Mouse (Mus musculus) heart, embryonic 10.5 days (tissue): ENCODE measurements around the gene Mpst. TPM values are rescaled to one million over a fixed set of nuclear protein-coding genes. Genes with fewer than 3 reads are reported as not detected.

Source experiments
- DNase-seq: peaks from one replicate; pipeline ENCODE4 v3.0.0-alpha.2; 2017; ENCODE audit warnings: low spot score
- H3K27ac ChIP-seq: fragments of 300-500 bp; sonication (generic); 2 replicates; pipeline ENCODE4 v1.5.1; 2016; ENCODE audit warnings: mild to moderate bottlenecking
- H3K27me3 ChIP-seq: fragments of 300-500 bp; sonication (generic); 2 replicates; pipeline ENCODE4 v1.6.1; 2016; ENCODE audit warnings: mild to moderate bottlenecking; ENCODE audit not compliant: poor library complexity, insufficient read depth, severe bottlenecking
- H3K36me3 ChIP-seq: fragments of 300-500 bp; sonication (generic); 2 replicates; pipeline ENCODE4 v1.6.1; 2016; ENCODE audit warnings: mild to moderate bottlenecking, moderate library complexity
- H3K4me1 ChIP-seq: fragments of 300-500 bp; sonication (generic); 2 replicates; pipeline ENCODE4 v1.6.1; 2016; ENCODE audit warnings: mild to moderate bottlenecking
- H3K4me3 ChIP-seq: fragments of 300-500 bp; sonication (generic); 2 replicates; pipeline ENCODE4 v1.5.1; 2016; ENCODE audit warnings: mild to moderate bottlenecking, moderate library complexity
- H3K9me3 ChIP-seq: fragments of 300-500 bp; sonication (generic); 2 replicates; pipeline ENCODE4 v1.6.1; 2016; ENCODE audit warnings: mild to moderate bottlenecking, moderate library complexity
- WGBS: fragments of 180-500 bp; shearing (Covaris S2); methylation state at CpG from one replicate; pipeline ENCODE4 v1.1.7; 2016; 5-methylcytosine and 5-hydroxymethylcytosine counted together
- polyA plus RNA-seq: library from polyadenylated mRNA; unstranded; fragments of >200 nt; fragmentation: Nextera tagmentation; extraction: Ambion mirVana; gene quantifications from 2 replicates; pipeline ENCODE4 v1.2.1, GENCODE M21; 2016

Mpst gene
- polyA plus RNA-seq, 1 experiment from 2014 or later = 1.4 TPM

DNA sequence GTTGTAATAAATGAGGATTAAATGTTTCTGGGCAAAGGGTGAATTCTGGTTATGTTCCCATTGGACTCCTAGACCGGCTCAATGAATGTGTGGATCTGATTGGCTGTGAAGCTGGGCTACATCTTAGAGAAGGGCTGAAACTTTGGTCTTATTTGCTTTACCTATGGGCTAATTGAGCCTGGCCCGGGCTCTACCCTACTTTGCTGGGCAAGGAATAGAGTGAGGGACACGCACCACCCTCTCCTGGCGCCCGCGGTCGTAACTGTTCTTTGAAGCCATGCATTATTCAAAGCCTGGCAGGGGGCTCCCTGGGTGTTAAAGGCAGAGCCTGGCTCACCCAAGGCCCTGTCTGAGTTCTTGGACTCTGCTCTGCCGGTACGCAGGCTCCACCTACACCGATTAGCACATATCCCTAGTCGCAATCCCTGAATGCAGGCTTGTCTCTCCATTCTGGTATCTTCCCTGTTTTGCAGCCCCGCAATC lies 3.4 kb downstream of the Mpst start:
- DNase-seq = no peak
- Histone ChIP-seq H3K27me3 (peaks cover 58% of the 10 kb centered on the region), H3K4me3 (peak overlapping the region; percentile 57), H3K36me3 (no peaks in the 10 kb centered on the region), H3K9me3 (no peaks in the 10 kb centered on the region), H3K27ac (peak overlapping the region; percentile 42; the same call in 1 of the 2 replicates), H3K4me1 (peaks cover 52% of the 10 kb centered on the region)
- 10% methylated on average over 12 of the region's 12 CpGs for WGBS

DNA sequence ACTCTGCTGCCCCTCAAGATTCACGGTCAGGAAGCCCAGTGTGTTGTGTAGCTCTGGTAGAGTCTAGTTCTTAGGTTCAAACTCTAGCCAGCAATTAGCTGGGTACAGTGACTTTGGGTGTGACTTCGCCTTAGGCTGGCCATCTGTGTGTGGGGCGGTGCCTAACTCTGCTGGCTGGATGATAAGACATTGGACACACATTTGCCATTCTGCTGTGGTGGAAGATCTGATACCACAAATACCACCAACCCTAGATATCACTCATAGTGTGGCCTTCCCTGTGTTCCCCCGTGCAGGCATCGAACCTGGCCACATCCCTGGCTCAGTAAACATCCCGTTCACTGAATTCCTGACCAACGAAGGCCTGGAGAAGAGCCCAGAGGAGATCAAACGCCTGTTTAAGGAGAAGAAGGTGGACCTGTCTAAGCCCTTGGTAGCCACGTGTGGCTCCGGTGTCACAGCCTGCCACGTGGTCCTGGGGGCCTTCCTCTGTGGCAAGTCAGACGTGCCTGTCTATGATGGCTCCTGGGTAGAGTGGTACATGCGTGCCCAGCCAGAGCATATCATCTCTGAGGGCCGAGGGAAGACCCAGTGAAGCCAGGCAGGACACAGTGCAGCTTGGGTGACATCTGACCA lies 7.0 kb downstream of the Mpst start:
- peaks cover 33% of the 10 kb centered on the region for H3K4me1 ChIP-seq
- no peaks in the 10 kb centered on the region for H3K9me3 ChIP-seq
- peaks cover 45% of the 10 kb centered on the region for H3K27me3 ChIP-seq
- H3K36me3 ChIP-seq = no peaks in the 10 kb centered on the region
- WGBS = 77% methylated on average over 14 of the region's 14 CpGs
- peak; percentile 89 for DNase-seq
- H3K27ac ChIP-seq = peak overlapping the region; percentile 69; the same call in 1 of the 2 replicates
- H3K4me3 ChIP-seq = no peak overlapping the region

DNA sequence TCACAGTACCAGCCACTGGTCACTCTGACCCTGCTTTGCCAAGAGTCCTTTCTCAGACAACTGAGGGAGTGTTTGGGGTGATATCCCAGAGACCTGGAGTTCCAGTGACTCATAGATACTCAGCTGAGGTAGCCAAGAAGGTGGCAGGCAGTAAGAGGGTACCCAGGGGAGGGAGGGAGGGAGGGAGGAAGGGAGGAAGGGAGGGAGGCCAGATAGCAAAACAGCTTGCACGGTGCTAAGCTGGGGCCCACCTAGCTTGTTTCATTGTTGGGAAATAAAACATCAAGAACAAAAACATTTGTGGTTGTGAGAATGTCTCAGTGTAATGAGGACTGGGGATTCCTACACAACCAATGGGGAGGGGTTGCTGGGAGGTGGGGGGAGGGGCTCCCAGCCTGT lies 7.5 kb downstream of the Mpst start:
- Histone ChIP-seq H3K36me3 (no peaks in the 10 kb centered on the region), H3K9me3 (no peaks in the 10 kb centered on the region), H3K27ac (peak overlapping the region; percentile 69; the same call in 1 of the 2 replicates), H3K27me3 (peaks cover 39% of the 10 kb centered on the region), H3K4me3 (no peak overlapping the region), H3K4me1 (peaks cover 33% of the 10 kb centered on the region)
- no peak for DNase-seq
- WGBS = 57% methylated on average over 1 of the region's 1 CpGs

DNA sequence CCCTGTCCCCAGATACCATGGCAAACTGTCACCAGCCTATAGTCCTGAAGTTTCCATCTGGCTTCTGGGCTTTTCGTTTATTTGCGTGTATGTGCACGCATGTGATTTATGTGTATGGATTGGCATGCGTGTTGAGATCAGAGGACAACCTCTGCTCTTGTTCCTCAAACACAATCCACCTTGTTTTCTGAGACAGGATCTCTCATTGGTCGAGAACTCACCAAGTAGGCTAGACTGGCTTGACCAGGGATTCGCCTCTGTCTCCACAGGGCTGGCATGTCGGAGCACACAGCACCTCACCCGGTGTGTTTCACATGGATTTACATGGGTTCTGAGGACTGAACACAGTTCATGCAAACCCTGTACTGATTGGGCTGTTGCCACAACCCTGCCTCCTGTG lies 7.9 kb downstream of the Mpst start:
- DNase-seq = no peak
- Histone ChIP-seq H3K36me3 (no peaks in the 10 kb centered on the region), H3K4me1 (peaks cover 33% of the 10 kb centered on the region), H3K9me3 (no peaks in the 10 kb centered on the region), H3K27ac (peak overlapping the region; percentile 69; the same call in 1 of the 2 replicates), H3K4me3 (no peak overlapping the region), H3K27me3 (peaks cover 35% of the 10 kb centered on the region)
- 83% methylated on average over 8 of the region's 8 CpGs for whole genome bisulfite sequencing

DNA sequence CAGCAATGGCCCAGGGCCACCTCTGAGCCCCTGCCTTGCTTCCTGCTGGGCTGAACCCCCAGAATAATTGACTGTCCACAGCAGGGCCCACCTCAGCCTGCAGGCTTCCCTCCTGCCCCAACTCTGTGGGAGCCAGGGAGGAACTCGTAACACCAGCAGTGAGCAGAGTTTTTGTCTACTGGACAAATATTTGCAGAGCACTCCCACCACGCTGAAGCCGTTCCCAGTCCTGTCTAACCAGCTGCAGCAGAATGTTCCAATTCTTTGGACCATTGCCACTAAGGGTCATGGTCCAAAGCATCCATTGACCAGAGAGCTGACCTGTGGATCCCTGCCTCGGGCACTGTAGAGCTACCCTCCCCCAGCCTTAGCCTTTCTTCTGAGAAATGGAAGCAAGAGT lies 10.7 kb downstream of the Mpst start:
- Histone ChIP-seq H3K36me3 (no peaks in the 10 kb centered on the region), H3K27me3 (peaks cover 15% of the 10 kb centered on the region), H3K9me3 (no peaks in the 10 kb centered on the region), H3K4me1 (peaks cover 21% of the 10 kb centered on the region), H3K27ac (peak overlapping the region; percentile 23), H3K4me3 (no peak overlapping the region)
- 52% methylated on average over 4 of the region's 4 CpGs for WGBS
- DNase-seq = no peak

DNA sequence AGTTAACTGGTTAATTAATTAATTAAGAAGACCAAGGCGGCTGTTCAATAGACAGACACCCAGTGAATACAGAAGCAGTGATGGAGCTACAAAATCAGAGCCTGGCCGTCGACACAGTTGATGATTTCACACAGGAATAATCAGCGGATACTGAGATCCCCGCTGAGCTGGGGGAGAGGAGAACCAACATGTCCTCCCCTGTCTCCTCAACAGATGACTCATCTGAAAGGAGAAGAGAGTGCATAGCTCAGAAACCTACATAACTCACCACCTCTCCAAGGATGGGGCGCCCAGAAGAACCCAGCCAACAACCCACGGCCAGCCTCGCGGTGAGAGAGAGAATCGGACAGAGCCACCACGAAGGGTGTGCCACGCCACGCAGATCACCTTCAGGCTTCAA lies 14.2 kb downstream of the Mpst start:
- DNase-seq = no peak
- no peaks in the 10 kb centered on the region for H3K36me3 ChIP-seq
- no peak overlapping the region for H3K27ac ChIP-seq
- H3K27me3 ChIP-seq = peaks cover 32% of the 10 kb centered on the region
- no peak overlapping the region for H3K4me3 ChIP-seq
- H3K4me1 ChIP-seq = peaks cover 12% of the 10 kb centered on the region
- 77% methylated on average over 13 of the region's 13 CpGs for WGBS
- H3K9me3 ChIP-seq = no peaks in the 10 kb centered on the region

DNA sequence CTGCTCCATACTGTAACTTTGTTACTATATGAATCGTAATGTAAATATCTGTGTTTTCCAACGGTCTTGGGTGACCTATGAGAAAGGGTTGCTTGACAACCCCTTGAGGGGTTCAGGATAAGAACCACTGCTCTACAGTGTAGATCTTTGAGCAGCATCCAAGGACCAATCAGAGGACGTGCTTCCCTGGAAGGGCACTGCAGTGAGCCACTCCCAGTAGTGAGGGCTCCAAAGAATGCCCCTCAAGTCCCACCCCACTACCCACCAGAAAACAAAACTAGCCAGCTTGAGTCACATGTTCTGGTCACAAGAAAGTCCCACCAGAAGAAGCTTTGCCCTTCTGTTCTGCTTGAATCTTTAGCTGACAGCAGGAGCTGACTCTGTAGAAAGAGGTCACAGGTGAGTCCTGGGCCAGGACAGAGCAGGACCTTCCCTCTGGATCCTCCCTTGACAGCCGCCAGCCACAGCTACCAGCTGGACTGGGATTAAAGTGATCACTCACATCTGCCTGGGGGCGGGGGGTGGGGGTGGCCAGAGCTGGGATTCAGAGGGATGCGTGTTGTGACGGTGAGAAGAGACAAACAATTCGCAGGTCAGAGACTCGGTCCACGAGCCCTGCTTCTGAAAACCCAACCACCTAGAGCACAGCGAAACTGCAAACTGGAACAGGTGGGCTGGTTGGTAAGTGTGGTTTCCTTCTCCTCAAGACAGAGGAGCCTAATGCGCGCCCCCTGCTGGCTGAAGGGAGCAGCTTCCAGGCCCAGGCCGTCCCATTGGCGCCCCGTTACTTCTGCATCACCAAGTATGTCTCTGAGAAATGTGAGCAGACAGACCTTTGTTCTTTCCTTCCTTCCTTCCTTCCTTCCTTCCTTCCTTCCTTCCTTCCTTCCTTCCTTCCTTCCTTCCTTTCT lies 16.1 kb downstream of the Mpst start:
- Histone ChIP-seq H3K9me3 (no peaks in the 10 kb centered on the region), H3K27me3 (peaks cover 37% of the 10 kb centered on the region), H3K27ac (0 out of 2 replicates have a peak overlapping the region, but pooled peaks have one; percentile 42), H3K36me3 (no peaks in the 10 kb centered on the region), H3K4me3 (0 out of 2 replicates have a peak overlapping the region, but pooled peaks have one; percentile 15), H3K4me1 (peaks cover 7% of the 10 kb centered on the region)
- WGBS = 17% methylated on average over 16 of the region's 16 CpGs
- peak; percentile 90 for DNase-seq

DNA sequence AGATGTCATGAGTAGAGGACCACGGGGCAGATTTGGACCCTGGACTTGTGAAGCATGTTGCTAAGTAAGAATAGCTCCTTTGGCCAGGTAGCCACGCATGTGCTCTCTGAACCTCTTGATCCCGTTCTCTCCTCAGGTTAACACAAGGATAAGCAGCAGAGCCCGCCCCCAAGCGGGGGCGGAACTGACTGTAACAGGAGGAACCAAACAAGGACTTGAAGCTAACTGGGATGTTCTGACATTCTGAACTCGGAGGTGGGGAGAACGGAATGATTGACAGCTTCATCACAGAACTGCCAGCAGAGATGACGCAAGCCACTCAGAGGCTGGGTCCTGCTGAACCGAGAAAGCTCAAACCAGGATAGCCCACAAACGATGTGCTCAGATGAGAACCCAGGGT lies 18.3 kb downstream of the Mpst start:
- DNase-seq = no peak
- Histone ChIP-seq H3K4me1 (peaks cover 23% of the 10 kb centered on the region), H3K27me3 (peaks cover 46% of the 10 kb centered on the region), H3K9me3 (no peaks in the 10 kb centered on the region), H3K4me3 (no peak overlapping the region), H3K27ac (no peak overlapping the region), H3K36me3 (no peaks in the 10 kb centered on the region)
- 13% methylated on average over 11 of the region's 11 CpGs for WGBS

DNA sequence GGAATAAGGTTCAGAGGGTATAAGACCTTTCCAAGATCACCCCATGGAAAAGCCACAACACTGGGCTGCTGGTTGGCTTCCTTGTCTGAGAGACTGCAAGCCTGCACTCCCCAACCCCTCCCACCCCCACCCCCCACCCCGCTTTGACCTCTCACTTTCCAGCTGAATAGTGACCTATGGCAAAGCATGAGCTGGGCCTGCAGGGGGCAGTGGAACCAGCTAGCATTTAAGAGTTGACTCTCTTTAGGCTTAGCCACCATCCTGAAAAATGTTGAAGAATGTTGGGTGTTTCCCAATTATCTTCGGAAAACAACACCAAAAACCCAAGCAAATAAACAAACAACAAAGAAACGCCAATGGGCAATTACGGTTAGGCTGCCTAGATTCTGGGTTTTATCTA lies 19.0 kb downstream of the Mpst start:
- 59% methylated on average over 4 of the region's 4 CpGs for whole genome bisulfite sequencing
- no peaks in the 10 kb centered on the region for H3K9me3 ChIP-seq
- DNase-seq = no peak
- peaks cover 30% of the 10 kb centered on the region for H3K4me1 ChIP-seq
- peaks cover 46% of the 10 kb centered on the region for H3K27me3 ChIP-seq
- no peak overlapping the region for H3K27ac ChIP-seq
- H3K36me3 ChIP-seq = 0 out of 2 replicates have a peak, but pooled peaks cover under 1% of the 10 kb centered on the region
- H3K4me3 ChIP-seq = no peak overlapping the region

DNA sequence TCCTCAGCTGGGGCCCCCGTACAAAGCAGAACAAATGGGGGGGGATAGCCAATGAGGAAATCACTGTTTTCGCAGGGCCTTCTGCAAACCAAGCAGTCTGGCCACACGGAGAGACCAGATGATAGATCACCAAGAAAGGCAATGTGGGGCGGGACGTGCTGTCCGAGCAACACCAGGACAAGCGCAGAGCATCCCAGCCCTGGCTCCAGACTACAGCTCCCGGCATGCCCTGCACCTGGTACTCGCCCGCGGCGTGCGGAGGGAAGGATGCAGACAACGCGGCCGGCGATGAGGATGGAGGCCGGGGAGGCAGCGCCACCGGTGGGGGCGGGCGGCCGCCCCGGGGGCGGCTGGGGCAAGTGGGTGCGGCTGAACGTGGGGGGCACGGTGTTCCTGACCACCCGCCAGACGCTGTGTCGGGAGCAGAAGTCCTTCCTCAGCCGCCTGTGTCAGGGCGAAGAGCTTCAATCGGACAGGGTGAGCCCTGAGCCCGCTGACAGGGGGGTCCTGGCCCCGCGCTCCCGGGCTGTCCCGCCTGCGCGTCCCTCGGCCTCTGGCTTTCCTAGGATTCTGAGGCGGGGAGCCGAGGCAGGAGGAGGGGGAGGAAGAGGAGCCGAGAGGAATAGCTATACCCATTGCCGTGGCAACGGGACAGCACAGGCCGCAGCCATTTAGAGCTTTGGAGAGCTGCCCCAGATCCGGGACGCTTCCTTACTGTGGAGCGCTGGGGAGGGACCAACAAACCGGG lies 22.3 kb downstream of the Mpst start, which contains the start of gene Kctd17:
Kctd17 (plus strand) TSS at position 174 of the 748 bp plus-strand sequence.
- Histone ChIP-seq H3K27me3 (peaks cover 29% of the 10 kb centered on the region), H3K36me3 (peaks cover 18% of the 10 kb centered on the region), H3K4me1 (peaks cover 36% of the 10 kb centered on the region), H3K4me3 (peak within 1 kb of the TSS; percentile 73), H3K27ac (peak within 1 kb of the TSS; percentile 79), H3K9me3 (no peaks in the 10 kb centered on the region)
- 1% methylated on average over 52 of the region's 52 CpGs for WGBS
- DNase-seq = peak; percentile 90

DNA sequence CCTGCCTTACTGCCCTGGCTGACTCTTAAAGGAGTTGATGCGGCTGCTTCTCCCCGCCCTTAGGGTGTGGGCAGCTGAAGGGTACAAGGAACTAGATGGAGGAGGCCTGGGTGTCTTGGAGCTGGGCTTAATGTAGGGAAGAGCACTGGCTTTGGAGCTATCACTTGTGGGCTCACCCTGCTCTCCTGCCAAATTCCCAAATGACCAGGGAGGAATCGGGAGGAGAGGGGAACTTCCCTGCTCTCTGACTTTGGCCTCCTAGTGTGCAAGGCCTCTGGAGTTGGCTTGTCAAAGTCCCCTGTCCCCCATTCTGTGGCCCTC lies 22.9 kb downstream of the Mpst start:
- H3K9me3 ChIP-seq = no peaks in the 10 kb centered on the region
- 8% methylated on average over 3 of the region's 3 CpGs for WGBS
- H3K27me3 ChIP-seq = peaks cover 24% of the 10 kb centered on the region
- H3K27ac ChIP-seq = peak overlapping the region; percentile 79
- peaks cover 36% of the 10 kb centered on the region for H3K4me1 ChIP-seq
- no peak for DNase-seq
- peak overlapping the region; percentile 73 for H3K4me3 ChIP-seq
- H3K36me3 ChIP-seq = peaks cover 23% of the 10 kb centered on the region

DNA sequence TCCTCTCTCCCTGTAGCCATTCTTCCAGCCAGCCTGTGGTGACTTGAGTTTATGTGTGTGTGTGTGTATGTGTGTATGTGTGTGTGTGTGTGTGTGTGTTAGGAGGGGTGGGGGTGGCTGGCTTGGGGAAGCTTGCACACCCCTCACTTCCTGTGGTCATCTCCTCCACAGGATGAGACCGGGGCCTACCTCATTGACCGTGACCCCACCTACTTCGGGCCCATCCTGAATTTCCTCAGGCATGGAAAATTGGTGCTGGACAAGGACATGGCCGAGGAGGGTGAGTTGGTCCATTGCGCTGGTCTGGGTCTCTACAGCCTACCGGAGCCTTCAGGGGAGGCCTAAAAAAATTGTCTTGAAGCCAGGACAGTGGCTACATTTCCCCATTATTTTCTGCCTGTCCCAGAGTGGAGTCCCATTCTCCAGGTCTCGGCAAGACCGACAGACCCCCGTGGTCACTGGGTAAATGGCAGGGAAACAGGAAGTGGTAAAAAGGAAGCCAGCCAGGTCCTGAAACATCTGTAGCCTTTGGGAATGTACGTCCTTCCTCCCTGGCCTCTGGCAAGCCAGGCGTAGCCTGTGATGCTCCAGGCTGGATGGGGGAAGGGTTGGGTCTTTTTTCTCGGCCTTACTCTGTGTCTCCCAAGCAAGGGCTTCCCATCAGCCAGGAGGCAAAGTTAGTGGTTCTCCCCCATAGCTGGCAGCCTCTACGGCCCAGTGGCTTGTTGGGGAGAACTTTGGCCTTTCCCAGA lies 23.8 kb downstream of the Mpst start:
- Histone ChIP-seq H3K36me3 (peaks cover 26% of the 10 kb centered on the region), H3K27me3 (peaks cover 17% of the 10 kb centered on the region), H3K27ac (peak overlapping the region; percentile 3; the same call in 1 of the 2 replicates), H3K9me3 (no peaks in the 10 kb centered on the region), H3K4me1 (peaks cover 37% of the 10 kb centered on the region), H3K4me3 (0 out of 2 replicates have a peak overlapping the region, but pooled peaks have one; percentile 73)
- DNase-seq = no peak
- WGBS = 69% methylated on average over 13 of the region's 13 CpGs
